Mouse (Mus musculus): ENCODE results near the gene Sez6l2. TPM values are rescaled to one million over a fixed set of nuclear protein-coding genes. Genes with fewer than 3 reads are reported as not detected.
A peak's percentile ranks its signal among the peaks of the same experiment; 100 is the strongest.

The Sez6l2 gene
- total and polyA plus RNA-seq, 2 experiments: 0.28 to 0.60 TPM

DNA sequence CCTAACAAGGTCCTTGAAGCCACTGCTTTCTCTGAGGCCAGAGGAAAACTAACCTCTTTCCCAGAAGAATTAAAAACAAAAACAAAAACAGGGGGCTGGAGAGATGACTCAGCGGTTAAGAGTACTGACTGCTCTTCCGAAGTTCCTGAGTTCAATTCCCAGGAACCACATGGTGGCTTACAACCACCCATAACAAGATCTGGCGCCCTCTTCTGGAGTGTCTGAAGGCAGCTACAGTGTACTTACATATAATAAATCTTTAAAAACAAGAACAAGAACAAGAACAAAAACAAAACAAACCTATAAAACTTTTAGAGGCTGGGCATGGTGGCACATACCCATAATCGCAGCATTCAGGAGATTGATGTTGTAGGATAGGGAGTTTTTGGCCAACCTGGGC lies 46.1 kb downstream of the Sez6l2 start:
- WGBS: 93% methylated on average over 4 of the region's 4 CpGs
- H3K36me3 ChIP-seq (ENCODE audit: control insufficient read depth, insufficient read depth, low read length): peaks cover 19% of the 10 kb centered on the region; the same call in 1 of the 2 replicates
- DNase-seq (ENCODE audit: extremely low read depth, low read depth, low spot score): no peak

DNA sequence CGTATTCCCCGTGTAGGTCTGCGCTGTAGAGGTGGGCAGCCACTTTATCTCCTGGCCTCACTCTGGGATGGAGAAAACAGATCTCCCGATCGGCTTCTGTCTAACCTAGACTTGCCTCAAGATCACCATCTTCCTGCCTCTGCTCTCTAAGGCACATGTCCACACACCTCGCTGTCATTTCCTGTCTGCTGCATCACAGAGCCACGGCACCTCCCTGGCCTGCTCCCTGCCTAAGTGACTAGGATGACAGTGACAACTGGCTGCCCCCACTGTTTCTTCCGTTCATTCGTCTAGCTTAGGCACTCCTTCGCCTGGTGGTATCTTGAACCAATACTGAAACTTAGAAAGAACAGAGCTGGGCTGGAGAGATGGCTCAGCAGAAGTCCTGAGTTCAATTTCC lies 49.2 kb downstream of the Sez6l2 start:
- no peak for TF ChIP-seq POLR2A (IDR thresholded peaks at IDR 0.05; ENCODE audit: extremely low read depth, insufficient read depth, low read length)
- no peak for TF ChIP-seq CTCF (IDR thresholded peaks at IDR 0.05; ENCODE audit: low read depth, low read length)
- 86% methylated on average over 10 of the region's 10 CpGs for WGBS
- peaks cover 15% of the 10 kb centered on the region; the same call in 1 of the 2 replicates for H3K36me3 ChIP-seq (ENCODE audit: control insufficient read depth, insufficient read depth, low read length)
- H3K4me3 ChIP-seq (ENCODE audit: insufficient read depth, low read depth, low read length): no peak overlapping the region
- no peaks in the 10 kb centered on the region for H3K79me2 ChIP-seq (ENCODE audit: control insufficient read depth, insufficient read depth, low read length)
- no peak for DNase-seq (ENCODE audit: extremely low read depth, low read depth, low spot score)
- H3K4me1 ChIP-seq (ENCODE audit: control insufficient read depth, insufficient read depth, low read length): peaks cover 6% of the 10 kb centered on the region
- no peak overlapping the region for H3K27ac ChIP-seq (replicated peaks; ENCODE audit: insufficient read depth, low read depth, low read length)
- no peak overlapping the region for H3K9ac ChIP-seq (ENCODE audit: low read depth, low read length)
- H3K27me3 ChIP-seq (ENCODE audit: control insufficient read depth, insufficient read depth, low read length): no peaks in the 10 kb centered on the region

More for the DNA sequence above, 46.1 kb downstream of the Sez6l2 start:
- H3K4me1 ChIP-seq (ENCODE audit: control insufficient read depth, insufficient read depth, low read length): no peaks in the 10 kb centered on the region
- no peaks in the 10 kb centered on the region for H3K79me2 ChIP-seq (ENCODE audit: control insufficient read depth, insufficient read depth, low read length)
- H3K4me3 ChIP-seq (ENCODE audit: insufficient read depth, low read depth, low read length): no peak overlapping the region
- H3K27me3 ChIP-seq (ENCODE audit: control insufficient read depth, insufficient read depth, low read length): no peaks in the 10 kb centered on the region
- H3K9ac ChIP-seq (ENCODE audit: low read depth, low read length): no peak overlapping the region
- no peak overlapping the region for H3K27ac ChIP-seq (replicated peaks; ENCODE audit: insufficient read depth, low read depth, low read length)
- TF ChIP-seq POLR2A (IDR thresholded peaks at IDR 0.05; ENCODE audit: extremely low read depth, insufficient read depth, low read length) (no peak), CTCF (IDR thresholded peaks at IDR 0.05; ENCODE audit: low read depth, low read length) (no peak)

DNA sequence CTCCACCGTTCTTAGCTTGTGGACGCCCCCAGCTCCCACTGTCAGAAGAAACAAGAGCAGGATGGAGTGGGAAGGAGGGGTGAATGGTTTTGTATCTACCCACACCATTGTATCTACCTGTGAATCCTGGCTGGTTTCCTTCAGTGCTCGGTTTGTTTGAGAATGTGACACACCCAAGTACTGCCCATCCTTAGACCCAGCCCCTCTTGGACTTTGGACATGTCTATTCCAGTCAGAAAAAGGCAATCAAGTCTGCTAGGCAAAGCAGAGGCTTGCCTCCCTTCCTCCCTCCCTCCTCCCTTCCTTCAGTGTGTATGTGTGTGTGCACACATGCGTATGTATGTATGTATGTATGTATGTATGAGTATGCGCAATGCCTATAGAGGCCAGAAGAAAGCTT lies 53.3 kb downstream of the Sez6l2 start:
- 77% methylated on average over 5 of the region's 5 CpGs for WGBS
- Histone ChIP-seq H3K4me3 (ENCODE audit: insufficient read depth, low read depth, low read length) (no peak overlapping the region), H3K9ac (ENCODE audit: low read depth, low read length) (no peak overlapping the region), H3K27ac (replicated peaks; ENCODE audit: insufficient read depth, low read depth, low read length) (no peak overlapping the region), H3K27me3 (ENCODE audit: control insufficient read depth, insufficient read depth, low read length) (no peaks in the 10 kb centered on the region), H3K79me2 (ENCODE audit: control insufficient read depth, insufficient read depth, low read length) (no peaks in the 10 kb centered on the region), H3K36me3 (ENCODE audit: control insufficient read depth, insufficient read depth, low read length) (peaks cover 6% of the 10 kb centered on the region; the same call in 1 of the 2 replicates), H3K4me1 (ENCODE audit: control insufficient read depth, insufficient read depth, low read length) (peaks cover 14% of the 10 kb centered on the region)
- TF ChIP-seq CTCF (IDR thresholded peaks at IDR 0.05; ENCODE audit: low read depth, low read length) (no peak), POLR2A (IDR thresholded peaks at IDR 0.05; ENCODE audit: extremely low read depth, insufficient read depth, low read length) (no peak)
- peak; percentile 55 for DNase-seq (ENCODE audit: extremely low read depth, low read depth, low spot score)

DNA sequence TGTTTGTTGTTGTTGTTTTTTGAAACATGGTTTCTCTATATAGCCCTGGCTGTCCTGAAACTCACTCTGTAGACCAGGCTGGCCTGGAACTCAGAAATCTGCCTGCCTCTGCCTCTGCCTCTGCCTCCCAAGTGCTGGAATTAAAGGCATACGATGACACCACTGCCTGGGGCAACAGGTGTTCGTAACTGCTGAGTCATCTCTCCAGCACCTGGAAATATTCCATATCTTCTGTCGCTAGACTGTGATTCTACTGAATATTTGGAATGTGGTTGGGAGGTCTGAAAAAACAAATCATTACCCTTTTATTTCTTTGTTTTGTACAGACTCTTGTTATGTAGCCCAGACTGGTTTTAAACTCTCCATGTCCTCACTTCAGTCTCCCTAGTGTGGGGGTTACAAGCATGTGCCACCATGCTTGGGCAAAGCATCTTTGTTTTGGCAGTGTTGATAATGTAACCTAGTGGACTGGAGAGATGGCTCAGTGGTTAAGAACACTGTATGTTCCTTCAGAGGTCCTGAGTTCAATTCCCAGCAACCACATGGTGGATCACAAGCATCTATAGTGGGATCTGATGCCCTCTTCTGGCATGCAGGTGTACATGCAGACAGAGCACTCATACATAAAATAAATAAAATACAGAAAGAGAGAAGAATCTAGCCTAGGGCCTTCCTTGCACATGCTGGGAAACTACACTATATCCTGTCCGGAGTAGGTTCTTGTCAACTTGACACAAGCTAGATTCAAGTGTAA lies 53.9 kb downstream of the Sez6l2 start:
- Histone ChIP-seq H3K36me3 (ENCODE audit: control insufficient read depth, insufficient read depth, low read length) (peaks cover 5% of the 10 kb centered on the region; the same call in 1 of the 2 replicates), H3K4me3 (ENCODE audit: insufficient read depth, low read depth, low read length) (no peak overlapping the region), H3K27ac (replicated peaks; ENCODE audit: insufficient read depth, low read depth, low read length) (no peak overlapping the region), H3K9ac (ENCODE audit: low read depth, low read length) (no peak overlapping the region), H3K27me3 (ENCODE audit: control insufficient read depth, insufficient read depth, low read length) (no peaks in the 10 kb centered on the region), H3K79me2 (ENCODE audit: control insufficient read depth, insufficient read depth, low read length) (no peaks in the 10 kb centered on the region), H3K4me1 (ENCODE audit: control insufficient read depth, insufficient read depth, low read length) (peaks cover 18% of the 10 kb centered on the region)
- WGBS: 43% methylated on average over 4 of the region's 4 CpGs
- DNase-seq (ENCODE audit: extremely low read depth, low read depth, low spot score): peak; percentile 30
- TF ChIP-seq POLR2A (IDR thresholded peaks at IDR 0.05; ENCODE audit: extremely low read depth, insufficient read depth, low read length): no peak
- TF ChIP-seq CTCF (IDR thresholded peaks at IDR 0.05; ENCODE audit: low read depth, low read length): no peak

DNA sequence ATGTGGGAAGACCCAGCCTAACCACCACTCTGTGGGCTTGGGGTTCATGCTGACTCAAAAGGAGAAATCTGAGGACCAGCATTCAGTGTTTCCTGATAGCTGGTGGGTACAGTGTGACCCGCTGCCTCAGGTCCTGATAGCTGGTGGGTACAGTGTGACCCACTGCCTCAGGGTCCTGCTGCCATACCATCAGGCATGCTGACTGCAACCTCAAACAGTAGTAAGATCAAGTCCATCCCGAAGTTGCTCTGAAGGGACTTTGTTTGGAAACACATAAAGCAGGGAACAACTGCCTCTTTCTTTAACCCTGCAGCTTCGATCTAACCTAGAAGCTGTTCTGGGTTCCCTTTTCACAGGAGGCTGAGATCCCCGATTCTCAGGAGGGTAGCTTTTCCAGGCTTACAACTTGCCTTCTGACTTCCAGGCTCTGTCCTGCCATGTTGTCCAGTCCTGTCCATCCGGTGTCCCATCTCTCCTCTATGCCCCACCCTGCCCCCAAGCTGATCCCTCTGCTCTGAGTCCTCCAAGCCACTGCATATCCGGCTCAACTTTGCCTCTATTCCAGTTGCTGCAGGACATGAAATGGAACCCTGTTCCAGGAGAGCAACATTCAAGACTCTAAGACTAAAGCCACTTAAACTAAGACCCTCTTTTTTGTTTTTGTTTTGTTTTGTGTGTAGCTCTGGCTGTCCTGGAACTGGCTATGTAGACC lies 57.1 kb downstream of the Sez6l2 start:
- Histone ChIP-seq H3K9ac (ENCODE audit: low read depth, low read length) (no peak overlapping the region), H3K4me3 (ENCODE audit: insufficient read depth, low read depth, low read length) (no peak overlapping the region), H3K79me2 (ENCODE audit: control insufficient read depth, insufficient read depth, low read length) (no peaks in the 10 kb centered on the region), H3K27me3 (ENCODE audit: control insufficient read depth, insufficient read depth, low read length) (no peaks in the 10 kb centered on the region), H3K27ac (replicated peaks; ENCODE audit: insufficient read depth, low read depth, low read length) (0 out of 2 replicates have a peak overlapping the region, but pooled peaks have one; percentile 8), H3K4me1 (ENCODE audit: control insufficient read depth, insufficient read depth, low read length) (peaks cover 31% of the 10 kb centered on the region), H3K36me3 (ENCODE audit: control insufficient read depth, insufficient read depth, low read length) (no peaks in the 10 kb centered on the region)
- TF ChIP-seq CTCF (IDR thresholded peaks at IDR 0.05; ENCODE audit: low read depth, low read length) (no peak), POLR2A (IDR thresholded peaks at IDR 0.05; ENCODE audit: extremely low read depth, insufficient read depth, low read length) (no peak)
- DNase-seq (ENCODE audit: extremely low read depth, low read depth, low spot score): no peak
- WGBS: 86% methylated on average over 6 of the region's 6 CpGs
